In the genomic region with DNA sequence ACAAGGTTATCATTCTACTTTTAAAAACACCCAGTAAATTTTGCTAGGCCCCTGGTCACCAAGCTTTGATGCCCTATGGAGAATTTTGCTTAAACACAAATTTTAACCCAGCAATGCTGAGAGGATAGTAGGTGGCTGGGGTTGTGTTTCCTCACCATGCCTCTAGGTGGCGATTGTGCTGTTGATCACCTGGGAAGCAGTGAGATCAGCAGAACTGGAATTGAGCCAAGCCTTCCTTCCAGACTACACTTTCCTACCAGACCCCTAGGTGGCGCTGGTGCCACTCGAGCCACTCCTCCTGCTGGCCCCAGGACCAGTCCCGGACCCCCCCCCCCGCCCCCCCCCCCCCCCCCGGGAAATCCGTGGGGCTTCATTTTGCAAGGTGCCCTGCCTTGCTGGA, we compare ENCODE assay signal across 9 mouse cellular contexts.
DNase-seq lines count a peak whose midpoint lies in the region; ATAC-seq lines count a peak whose summit lies in the region.
"Had no signal": no experiment of that assay in that cellular context is flagged by ENCODE, and none has a peak within 500 bp of the region (broad histone marks: within the 10 kb centered on the region; RNA-seq: fewer than 3 reads in every experiment).

No protein-coding gene starts in this region.

- H3K4me3 ChIP-seq in hindbrain, embryonic 14.5 days (replicated peaks; ENCODE audit: low read length), result no peak overlapping the region
- H3K4me3 ChIP-seq in hindbrain, embryonic 16.5 days (ENCODE audit: low read length), result no peak overlapping the region
- no peak overlapping the region for H3K4me3 ChIP-seq in forebrain, embryonic 12.5 days (replicated peaks)
- H3K4me3 ChIP-seq in hindbrain, embryonic 15.5 days, result no peak overlapping the region
- H3K4me3 ChIP-seq: stomach, embryonic 15.5 days had no signal

- DNase-seq in hindbrain, embryonic 14.5 days (ENCODE audit: low spot score), result peak; percentile 78
- DNase-seq in c-Kit-negative CD71-positive TER-119-positive erythroid progenitor cells, embryonic 14.5 days (ENCODE audit: low read depth, low spot score), result peak; percentile 42
- peak; percentile 49 to 69 for DNase-seq in left cerebral cortex, adult 8-10 months (ENCODE audit: low spot score in 2 of 2)
- DNase-seq in mesoderm, embryonic 11.5 days (ENCODE audit: low read depth, low spot score), result peak; percentile 89
- DNase-seq in spleen, postnatal 10 days (ENCODE audit: low spot score in 2 of 2), result peak; percentile 32 to 80

- H3K4me2 ChIP-seq in hindbrain, embryonic 14.5 days (replicated peaks), result no peak overlapping the region
- no peak overlapping the region for H3K4me2 ChIP-seq in hindbrain, embryonic 16.5 days (ENCODE audit: low read length)
- no peak overlapping the region for H3K4me2 ChIP-seq in forebrain, embryonic 12.5 days
- no peak overlapping the region for H3K4me2 ChIP-seq in hindbrain, embryonic 15.5 days
- H3K4me2 ChIP-seq: stomach, embryonic 15.5 days had no signal

- H3K9ac ChIP-seq in hindbrain, embryonic 14.5 days, result no peak overlapping the region
- H3K9ac ChIP-seq in hindbrain, embryonic 16.5 days (ENCODE audit: low read depth, low read length), result no peak overlapping the region
- no peak overlapping the region for H3K9ac ChIP-seq in forebrain, embryonic 12.5 days
- no peak overlapping the region for H3K9ac ChIP-seq in hindbrain, embryonic 15.5 days
- H3K9ac ChIP-seq: stomach, embryonic 15.5 days had no signal

- H3K27me3 ChIP-seq in hindbrain, embryonic 14.5 days (ENCODE audit: control insufficient read depth, insufficient read depth, low read length), result no peaks in the 10 kb centered on the region
- H3K27me3 ChIP-seq in hindbrain, embryonic 16.5 days (replicated peaks; ENCODE audit: control insufficient read depth, insufficient read depth, low read length), result no peaks in the 10 kb centered on the region
- H3K27me3 ChIP-seq in forebrain, embryonic 12.5 days, result 0 out of 2 replicates have a peak, but pooled peaks cover 11% of the 10 kb centered on the region
- H3K27me3 ChIP-seq in hindbrain, embryonic 15.5 days, result no peaks in the 10 kb centered on the region
- H3K27me3 ChIP-seq: stomach, embryonic 15.5 days had no signal

- no peaks in the 10 kb centered on the region for H3K9me3 ChIP-seq in hindbrain, embryonic 14.5 days (ENCODE audit: control insufficient read depth, low read length)
- no peaks in the 10 kb centered on the region for H3K9me3 ChIP-seq in hindbrain, embryonic 16.5 days (ENCODE audit: control insufficient read depth, low read length)
- H3K9me3 ChIP-seq in forebrain, embryonic 12.5 days, result no peaks in the 10 kb centered on the region
- H3K9me3 ChIP-seq in hindbrain, embryonic 15.5 days, result no peaks in the 10 kb centered on the region
- H3K9me3 ChIP-seq: stomach, embryonic 15.5 days had no signal

- H3K27ac ChIP-seq in hindbrain, embryonic 14.5 days, result no peak overlapping the region
- no peak overlapping the region for H3K27ac ChIP-seq in hindbrain, embryonic 16.5 days (ENCODE audit: low read depth, low read length)
- H3K27ac ChIP-seq in forebrain, embryonic 12.5 days, result no peak overlapping the region
- no peak overlapping the region for H3K27ac ChIP-seq in hindbrain, embryonic 15.5 days (replicated peaks)
- H3K27ac ChIP-seq: stomach, embryonic 15.5 days had no signal

- no peak; the same call in 1 of the 2 replicates for ATAC-seq in hindbrain, embryonic 14.5 days (ENCODE audit: low FRiP score)
- no peak for ATAC-seq in hindbrain, embryonic 16.5 days
- ATAC-seq in forebrain, embryonic 12.5 days (ENCODE audit: low FRiP score), result peak; percentile 44; the same call in 1 of the 2 replicates
- 0 out of 2 replicates have a peak, but pooled peaks have one; percentile 27 for ATAC-seq in hindbrain, embryonic 15.5 days (ENCODE audit: low FRiP score, low read depth)

- WGBS in hindbrain, embryonic 14.5 days, result 6% methylated on average over 5 of the region's 7 CpGs
- 0% methylated on average over 3 of the region's 7 CpGs for WGBS in hindbrain, embryonic 16.5 days
- 0% methylated on average over 5 of the region's 7 CpGs for WGBS in forebrain, embryonic 12.5 days
- under 1% methylated on average over 5 of the region's 7 CpGs for WGBS in hindbrain, embryonic 15.5 days

- H3K36me3 ChIP-seq in hindbrain, embryonic 14.5 days (replicated peaks; ENCODE audit: control insufficient read depth, insufficient read depth), result no peaks in the 10 kb centered on the region
- H3K36me3 ChIP-seq in hindbrain, embryonic 16.5 days (ENCODE audit: control insufficient read depth, insufficient read depth, low read length), result no peaks in the 10 kb centered on the region
- no peaks in the 10 kb centered on the region for H3K36me3 ChIP-seq in forebrain, embryonic 12.5 days (replicated peaks)
- no peaks in the 10 kb centered on the region for H3K36me3 ChIP-seq in hindbrain, embryonic 15.5 days
- H3K36me3 ChIP-seq: stomach, embryonic 15.5 days had no signal

- no peaks in the 10 kb centered on the region; the same call in 1 of the 2 replicates for H3K4me1 ChIP-seq in hindbrain, embryonic 14.5 days (replicated peaks; ENCODE audit: control insufficient read depth, insufficient read depth, low read length)
- H3K4me1 ChIP-seq in hindbrain, embryonic 16.5 days (ENCODE audit: control insufficient read depth, insufficient read depth, low read depth, low read length), result no peaks in the 10 kb centered on the region
- H3K4me1 ChIP-seq in forebrain, embryonic 12.5 days, result no peaks in the 10 kb centered on the region
- H3K4me1 ChIP-seq in hindbrain, embryonic 15.5 days (replicated peaks), result no peaks in the 10 kb centered on the region
- H3K4me1 ChIP-seq: stomach, embryonic 15.5 days had no signal

Comparison
In these comparisons a context has a peak if more than half of its experiments do, and no peak if none do; other contexts are left out.
1. ATAC-seq: peak in forebrain, embryonic 12.5 days (single experiment) and hindbrain, embryonic 15.5 days (single experiment); none in hindbrain, embryonic 14.5 days (single experiment) and hindbrain, embryonic 16.5 days (single experiment).
2. Peak in every context shown above with its lines, with median percentiles within 50 percentile points of each other: DNase-seq.